Mouse (Mus musculus): ENCODE results near the gene Tmprss3. TPM values are rescaled to one million over a fixed set of nuclear protein-coding genes. Genes with fewer than 3 reads are reported as not detected.

Gene Tmprss3
- polyA plus RNA-seq, 1 experiment from 2014 or later: not detected

DNA sequence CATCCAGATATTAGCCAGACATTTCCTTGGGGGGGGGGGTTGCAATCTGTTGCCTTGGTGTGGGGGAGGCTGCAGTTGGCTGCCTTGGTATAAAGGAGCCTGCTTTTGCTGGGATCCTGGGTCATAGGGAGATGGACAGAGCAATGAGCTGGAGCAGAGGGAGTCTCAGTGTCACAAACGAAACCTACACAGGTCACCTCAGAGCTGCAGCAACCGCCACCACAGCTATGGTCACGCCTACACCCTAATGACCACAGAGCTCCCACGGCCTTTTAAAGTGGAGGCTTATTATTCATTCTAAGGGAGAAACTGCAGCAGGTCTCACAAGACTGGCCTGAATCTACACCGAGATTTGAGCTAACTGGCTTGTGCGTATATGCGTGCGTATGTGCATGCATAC, 7.0 kb downstream of the Tmprss3 start:
- Histone ChIP-seq H3K27ac (replicated peaks) (no peak overlapping the region), H3K4me1 (peaks cover 22% of the 10 kb centered on the region), H3K36me3 (replicated peaks) (no peaks in the 10 kb centered on the region), H3K9me3 (0 out of 2 replicates have a peak, but pooled peaks cover under 1% of the 10 kb centered on the region), H3K27me3 (replicated peaks; ENCODE audit: low read depth, poor library complexity, severe bottlenecking) (no peaks in the 10 kb centered on the region), H3K4me3 (no peak overlapping the region)
- WGBS: 77% methylated on average over 8 of the region's 8 CpGs
- no peak for DNase-seq (ENCODE audit: low spot score)

DNA sequence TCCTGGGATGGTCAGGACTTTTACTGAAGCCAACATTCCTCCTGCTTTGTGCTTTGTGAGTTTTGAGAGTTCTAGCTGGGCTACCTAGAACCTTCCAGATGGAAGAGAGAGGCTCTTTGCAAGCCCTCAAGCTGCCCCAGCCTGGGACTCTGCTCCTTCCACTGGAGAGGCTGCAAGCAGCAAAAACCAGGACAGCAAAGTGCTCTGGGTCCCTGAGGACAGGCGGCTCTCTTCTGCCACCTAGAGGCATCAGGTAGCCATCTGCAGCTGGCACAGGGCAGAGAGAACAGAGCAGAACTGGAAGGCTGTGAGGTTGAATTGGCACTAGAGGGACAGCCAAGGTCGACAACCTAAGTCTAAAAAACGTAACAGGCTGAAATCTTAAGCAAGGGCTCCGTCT, 11.4 kb downstream of the Tmprss3 start:
- H3K27me3 ChIP-seq (replicated peaks; ENCODE audit: low read depth, poor library complexity, severe bottlenecking): no peaks in the 10 kb centered on the region
- 25% methylated on average over 4 of the region's 4 CpGs for WGBS

DNA sequence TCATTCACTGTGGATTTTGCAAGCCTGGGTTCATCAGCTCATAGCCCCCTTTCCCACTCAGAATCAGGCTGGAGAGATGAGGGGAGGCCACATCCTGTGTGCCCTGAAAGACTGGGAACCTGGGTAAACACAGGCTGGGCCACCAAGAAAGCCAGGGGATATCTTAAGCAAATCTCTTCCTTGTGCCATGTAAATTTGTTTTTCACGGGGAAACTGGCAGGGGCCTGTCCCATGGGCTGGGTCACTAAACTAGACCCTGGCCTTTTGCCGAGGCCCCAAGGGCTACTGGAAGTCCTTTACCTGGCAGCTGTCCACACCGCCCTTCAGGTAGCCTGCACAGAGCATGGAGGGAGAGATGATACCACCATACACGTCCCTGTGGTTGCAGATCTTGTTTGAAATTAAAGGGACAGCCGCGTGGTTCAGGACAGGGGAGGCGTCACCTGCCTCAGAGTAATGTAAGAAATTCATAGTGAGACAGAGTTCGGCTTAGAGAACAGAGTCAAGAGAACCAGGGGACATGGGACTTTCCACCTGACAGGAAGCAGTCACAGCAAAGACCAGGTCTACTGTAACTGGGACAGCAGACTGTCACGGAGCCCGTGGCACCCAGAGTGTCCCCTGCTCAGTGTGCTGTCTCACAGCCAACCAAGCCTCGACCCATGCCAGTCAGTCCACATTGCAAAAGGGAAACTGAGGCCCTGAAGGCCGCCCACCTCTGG, 14.3 kb downstream of the Tmprss3 start:
- no peak overlapping the region for H3K4me3 ChIP-seq
- 0 out of 2 replicates have a peak, but pooled peaks cover 3% of the 10 kb centered on the region for H3K9me3 ChIP-seq
- H3K36me3 ChIP-seq (replicated peaks): no peaks in the 10 kb centered on the region
- no peak for DNase-seq (ENCODE audit: low spot score)
- peaks cover 6% of the 10 kb centered on the region; the same call in 1 of the 2 replicates for H3K4me1 ChIP-seq
- H3K27me3 ChIP-seq (replicated peaks; ENCODE audit: low read depth, poor library complexity, severe bottlenecking): no peaks in the 10 kb centered on the region
- H3K27ac ChIP-seq (replicated peaks): no peak overlapping the region
- 84% methylated on average over 12 of the region's 12 CpGs for WGBS

More for the DNA sequence above, 11.4 kb downstream of the Tmprss3 start:
- Histone ChIP-seq H3K27ac (replicated peaks) (no peak overlapping the region), H3K4me3 (no peak overlapping the region), H3K4me1 (peaks cover 13% of the 10 kb centered on the region), H3K9me3 (0 out of 2 replicates have a peak, but pooled peaks cover 3% of the 10 kb centered on the region), H3K36me3 (replicated peaks) (no peaks in the 10 kb centered on the region)
- peak; percentile 67 for DNase-seq (ENCODE audit: low spot score)

DNA sequence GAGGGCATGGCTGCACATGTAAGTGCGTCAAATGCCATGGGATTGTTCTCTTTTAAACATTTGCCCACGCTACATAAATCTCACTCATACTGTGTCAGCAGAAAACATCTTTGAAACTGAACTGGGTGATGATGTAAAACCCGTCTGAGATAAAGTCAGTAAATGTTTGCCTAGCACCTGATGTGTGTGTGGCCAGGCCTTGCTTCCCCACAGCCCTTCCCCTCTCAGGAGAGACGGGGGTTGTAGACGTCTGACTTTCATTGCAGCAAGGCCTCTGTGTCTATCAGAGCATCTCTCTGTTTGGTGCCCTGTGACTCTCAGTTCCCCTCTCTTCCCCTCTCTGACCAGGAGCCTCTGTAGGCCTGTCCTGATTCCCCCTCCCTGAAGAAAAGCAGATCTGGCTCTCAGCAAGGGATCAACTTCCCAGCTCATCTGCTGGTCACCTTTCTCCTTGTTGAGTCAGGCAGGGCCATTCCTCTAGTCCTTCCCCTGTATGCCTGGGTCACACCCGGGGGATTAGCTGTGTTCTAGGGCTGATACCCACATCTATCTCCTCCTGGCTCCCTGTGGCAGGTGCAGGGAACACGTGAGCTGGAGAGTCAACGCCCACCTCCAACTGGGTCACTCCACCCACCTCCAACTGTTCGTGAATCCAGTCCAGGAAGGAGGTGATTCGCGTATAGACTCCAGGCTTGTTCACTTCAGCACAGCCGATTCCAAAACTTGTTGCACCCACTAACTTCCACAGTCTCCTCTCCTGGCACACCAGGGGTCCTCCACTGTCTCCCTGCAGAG, 15.4 kb downstream of the Tmprss3 start:
- Histone ChIP-seq H3K36me3 (replicated peaks) (no peaks in the 10 kb centered on the region), H3K27ac (replicated peaks) (no peak overlapping the region), H3K27me3 (replicated peaks; ENCODE audit: low read depth, poor library complexity, severe bottlenecking) (no peaks in the 10 kb centered on the region), H3K9me3 (0 out of 2 replicates have a peak, but pooled peaks cover 3% of the 10 kb centered on the region), H3K4me3 (no peak overlapping the region), H3K4me1 (peaks cover 6% of the 10 kb centered on the region; the same call in 1 of the 2 replicates)
- WGBS: 67% methylated on average over 12 of the region's 12 CpGs
- no peak for DNase-seq (ENCODE audit: low spot score)

DNA sequence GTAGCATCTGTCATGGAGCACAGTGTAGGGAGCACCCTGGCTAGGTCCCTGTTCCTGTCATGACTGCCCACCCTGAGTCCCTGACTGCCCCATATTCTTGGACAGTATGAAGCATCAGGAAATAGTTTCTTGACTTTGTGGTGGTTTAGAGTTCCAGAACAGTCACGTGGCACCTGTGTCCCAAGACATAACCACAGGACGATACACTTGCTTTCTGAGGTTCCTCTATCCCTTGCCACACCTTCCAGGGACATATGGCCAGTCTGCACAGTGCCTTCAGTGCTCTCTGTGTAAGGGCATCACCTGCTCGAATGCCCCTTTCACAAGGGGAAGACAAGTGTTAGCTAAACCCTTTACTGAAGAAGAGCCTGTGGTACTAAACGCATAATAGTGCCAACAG, 17.3 kb downstream of the Tmprss3 start:
- H3K27ac ChIP-seq (replicated peaks): no peak overlapping the region
- H3K4me3 ChIP-seq: no peak overlapping the region
- 84% methylated on average over 4 of the region's 4 CpGs for WGBS
- H3K36me3 ChIP-seq (replicated peaks): no peaks in the 10 kb centered on the region
- H3K9me3 ChIP-seq: no peaks in the 10 kb centered on the region
- H3K27me3 ChIP-seq (replicated peaks; ENCODE audit: low read depth, poor library complexity, severe bottlenecking): no peaks in the 10 kb centered on the region
- H3K4me1 ChIP-seq: peaks cover 3% of the 10 kb centered on the region; the same call in 1 of the 2 replicates
- DNase-seq (ENCODE audit: low spot score): no peak

DNA sequence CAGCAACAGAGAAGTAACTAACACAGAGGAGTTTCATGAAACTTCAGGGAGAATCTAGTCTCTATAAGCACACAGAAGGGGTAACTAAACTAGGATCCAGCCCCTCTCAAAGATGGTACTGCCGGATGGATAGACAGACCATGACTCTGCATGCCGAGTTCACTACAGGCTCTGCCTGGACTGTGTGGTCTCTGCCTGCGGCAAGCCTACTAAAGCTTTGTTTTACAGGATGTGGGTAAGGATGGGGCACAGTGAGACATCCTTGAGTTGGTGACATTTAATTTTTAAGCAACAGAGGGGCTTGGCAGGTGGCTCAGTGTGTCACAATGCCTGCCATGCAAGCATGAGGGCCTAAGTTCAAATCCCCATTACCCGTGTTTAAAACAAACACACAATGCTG, 22.5 kb downstream of the Tmprss3 start:
- Histone ChIP-seq H3K36me3 (replicated peaks) (no peaks in the 10 kb centered on the region), H3K4me1 (0 out of 2 replicates have a peak, but pooled peaks cover 3% of the 10 kb centered on the region), H3K27me3 (replicated peaks; ENCODE audit: low read depth, poor library complexity, severe bottlenecking) (no peaks in the 10 kb centered on the region), H3K9me3 (no peaks in the 10 kb centered on the region), H3K27ac (replicated peaks) (no peak overlapping the region), H3K4me3 (no peak overlapping the region)
- WGBS: 90% methylated on average over 4 of the region's 4 CpGs
- DNase-seq (ENCODE audit: low spot score): no peak

DNA sequence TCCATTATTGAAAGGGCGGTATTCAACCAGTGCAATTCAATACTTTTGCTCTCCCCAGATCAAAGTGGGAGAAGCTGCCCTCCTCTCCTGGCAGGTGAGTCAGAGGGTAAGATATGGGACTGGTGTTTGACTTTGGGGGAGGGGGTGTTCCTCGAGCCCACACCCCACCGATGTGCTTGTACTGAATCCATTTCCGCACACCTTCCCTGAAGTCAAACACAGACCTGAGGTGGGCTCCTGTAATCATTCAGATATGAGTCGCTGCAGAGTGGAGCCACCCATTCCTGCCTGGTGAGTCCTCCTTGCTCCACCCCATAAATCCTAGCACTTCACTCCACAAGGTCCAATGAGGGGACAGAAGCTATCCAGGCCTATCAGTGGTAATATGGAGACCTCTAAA, 29.0 kb downstream of the Tmprss3 start:
- no peak for DNase-seq (ENCODE audit: low spot score)
- Histone ChIP-seq H3K4me3 (no peak overlapping the region), H3K27me3 (replicated peaks; ENCODE audit: low read depth, poor library complexity, severe bottlenecking) (no peaks in the 10 kb centered on the region), H3K27ac (replicated peaks) (no peak overlapping the region), H3K36me3 (replicated peaks) (no peaks in the 10 kb centered on the region), H3K9me3 (no peaks in the 10 kb centered on the region), H3K4me1 (0 out of 2 replicates have a peak, but pooled peaks cover 3% of the 10 kb centered on the region)
- WGBS: 91% methylated on average over 5 of the region's 5 CpGs

GRCm38 (mm10) chr17:31165127-31165526, 33.6 kb downstream of the Tmprss3 start, which contains the start of gene Tff1:
Tff1 (minus strand) TSS chr17:31165277.
- H3K27me3 ChIP-seq (replicated peaks; ENCODE audit: low read depth, poor library complexity, severe bottlenecking): no peaks in the 10 kb centered on the region
- no peak within 1 kb of the TSS for H3K4me3 ChIP-seq
- 84% methylated on average over 6 of the region's 6 CpGs for WGBS
- no peaks in the 10 kb centered on the region for H3K36me3 ChIP-seq (replicated peaks)
- no peaks in the 10 kb centered on the region for H3K9me3 ChIP-seq
- H3K27ac ChIP-seq (replicated peaks): no peak within 1 kb of the TSS
- H3K4me1 ChIP-seq: no peaks in the 10 kb centered on the region
- no peak for DNase-seq (ENCODE audit: low spot score)

DNA sequence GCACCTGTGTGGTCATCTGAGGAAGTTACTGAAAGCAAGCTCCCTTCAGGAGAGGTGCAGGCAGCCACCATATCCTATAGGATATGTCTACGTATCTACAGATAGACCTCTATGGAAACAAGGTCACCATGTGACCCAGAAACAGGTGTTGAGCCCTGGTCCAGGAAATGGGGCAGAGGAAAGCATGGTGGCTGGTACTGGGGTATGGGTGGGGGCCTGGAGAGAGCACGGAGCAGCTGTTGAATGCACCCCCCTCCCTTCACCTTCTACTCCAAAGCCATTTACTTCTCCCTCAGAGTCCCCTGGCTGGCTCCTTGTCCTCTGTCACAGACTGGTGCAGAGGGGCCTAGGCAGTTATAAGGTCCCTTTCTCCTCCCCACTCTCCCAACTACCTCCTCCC, 35.0 kb downstream of the Tmprss3 start:
- no peak for DNase-seq (ENCODE audit: low spot score)
- no peaks in the 10 kb centered on the region for H3K27me3 ChIP-seq (replicated peaks; ENCODE audit: low read depth, poor library complexity, severe bottlenecking)
- no peak overlapping the region for H3K27ac ChIP-seq (replicated peaks)
- H3K9me3 ChIP-seq: no peaks in the 10 kb centered on the region
- 84% methylated on average over 2 of the region's 2 CpGs for WGBS
- H3K36me3 ChIP-seq (replicated peaks): no peaks in the 10 kb centered on the region
- no peak overlapping the region for H3K4me3 ChIP-seq
- no peaks in the 10 kb centered on the region for H3K4me1 ChIP-seq

DNA sequence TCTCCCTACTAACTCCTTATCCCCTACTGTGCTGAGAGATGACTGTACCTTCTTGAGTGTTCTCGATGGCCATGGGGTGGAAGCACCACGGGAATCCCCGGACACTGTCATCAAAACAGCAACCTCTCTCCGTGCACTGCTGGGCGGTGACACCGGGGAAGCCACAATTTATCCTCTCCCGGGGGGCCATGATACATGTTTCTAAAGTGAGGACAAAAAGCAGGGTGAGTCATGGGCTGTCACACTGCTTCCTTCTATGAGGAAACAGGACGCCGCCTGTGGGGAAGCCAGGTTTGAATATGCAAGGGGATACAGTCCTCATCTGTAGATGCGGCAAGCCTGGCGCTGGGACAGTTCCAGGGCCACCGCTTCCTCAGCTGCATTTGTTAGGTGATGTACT, 36.2 kb downstream of the Tmprss3 start:
- 89% methylated on average over 12 of the region's 12 CpGs for WGBS
- H3K4me1 ChIP-seq: no peaks in the 10 kb centered on the region
- H3K27me3 ChIP-seq (replicated peaks; ENCODE audit: low read depth, poor library complexity, severe bottlenecking): no peaks in the 10 kb centered on the region
- H3K27ac ChIP-seq (replicated peaks): no peak overlapping the region
- no peaks in the 10 kb centered on the region for H3K9me3 ChIP-seq
- no peak for DNase-seq (ENCODE audit: low spot score)
- no peak overlapping the region for H3K4me3 ChIP-seq
- no peaks in the 10 kb centered on the region for H3K36me3 ChIP-seq (replicated peaks)

- Histone ChIP-seq H3K36me3 (replicated peaks) (no peaks in the 10 kb centered on the region), H3K27ac (replicated peaks) (no peak overlapping the region), H3K9me3 (no peaks in the 10 kb centered on the region), H3K27me3 (replicated peaks; ENCODE audit: low read depth, poor library complexity, severe bottlenecking) (no peaks in the 10 kb centered on the region), H3K4me1 (no peaks in the 10 kb centered on the region), H3K4me3 (no peak overlapping the region)
- WGBS: 83% methylated on average over 4 of the region's 4 CpGs
- no peak for DNase-seq (ENCODE audit: low spot score)
Measured at GRCm38 (mm10) chr17:31160291-31160690, 38.5 kb downstream of the Tmprss3 start.

DNA sequence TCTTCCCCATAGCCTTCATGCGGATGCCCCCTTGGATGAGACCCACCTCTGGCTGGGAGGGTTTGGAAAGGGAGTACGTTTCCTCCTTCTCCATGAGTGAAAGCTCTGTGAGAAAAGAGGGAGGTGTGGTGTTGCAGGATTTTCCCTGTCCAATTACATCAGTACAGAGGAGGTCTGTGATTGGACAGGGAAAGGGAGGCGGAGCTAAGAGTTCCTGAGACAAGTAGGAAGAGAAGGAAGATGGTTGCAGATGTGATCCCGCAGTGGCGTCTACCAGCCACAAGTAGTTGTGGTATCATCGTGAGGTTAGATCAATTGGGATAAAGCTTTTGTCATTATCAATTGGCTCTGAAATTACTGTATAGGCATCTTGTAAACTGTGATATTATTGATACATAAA, 40.9 kb downstream of the Tmprss3 start:
- Histone ChIP-seq H3K4me1 (no peaks in the 10 kb centered on the region), H3K4me3 (no peak overlapping the region), H3K27ac (replicated peaks) (no peak overlapping the region), H3K9me3 (no peaks in the 10 kb centered on the region), H3K27me3 (replicated peaks; ENCODE audit: low read depth, poor library complexity, severe bottlenecking) (no peaks in the 10 kb centered on the region), H3K36me3 (replicated peaks) (no peaks in the 10 kb centered on the region)
- DNase-seq (ENCODE audit: low spot score): no peak
- WGBS: 75% methylated on average over 6 of the region's 6 CpGs

- Histone ChIP-seq H3K27me3 (replicated peaks; ENCODE audit: low read depth, poor library complexity, severe bottlenecking) (no peaks in the 10 kb centered on the region), H3K4me3 (no peak overlapping the region), H3K27ac (replicated peaks) (no peak overlapping the region), H3K36me3 (replicated peaks) (no peaks in the 10 kb centered on the region), H3K4me1 (0 out of 2 replicates have a peak, but pooled peaks cover 6% of the 10 kb centered on the region), H3K9me3 (no peaks in the 10 kb centered on the region)
- 79% methylated on average over 8 of the region's 8 CpGs for whole genome bisulfite sequencing
- DNase-seq (ENCODE audit: low spot score): no peak
Measured at GRCm38 (mm10) chr17:31153785-31154184, 45.0 kb downstream of the Tmprss3 start.
